Mouse (Mus musculus) G1E (cell line): ENCODE measurements around the gene Mettl17. TPM values are rescaled to one million over a fixed set of nuclear protein-coding genes. Genes with fewer than 3 reads are reported as not detected.

ENCODE experiments used
- ATAC-seq: 2 replicates; pipeline ENCODE4 v1.8.0; 2016; ENCODE audit warnings: mild to moderate bottlenecking; ENCODE audit not compliant: insufficient number of reproducible peaks, poor library complexity, low FRiP score, severe bottlenecking; ENCODE audit errors: extremely low read depth
- DNase-seq: peaks from one replicate; pipeline ENCODE4 v3.0.0; 2012; ENCODE audit warnings: low spot score
- H3K27me3 ChIP-seq: 2 replicates; pipeline ENCODE4 v1.6.1; 2012; ENCODE audit warnings: mild to moderate bottlenecking, low read length, inconsistent platforms; ENCODE audit not compliant: insufficient read depth
- H3K36me3 ChIP-seq: replicated peaks from 2 replicates; pipeline ENCODE3; 2012; ENCODE audit warnings: mild to moderate bottlenecking, inconsistent platforms
- H3K4me1 ChIP-seq: 2 replicates; pipeline ENCODE4 v1.6.1; 2012; ENCODE audit warnings: low read depth, low read length, inconsistent platforms, mixed read lengths; ENCODE audit not compliant: insufficient read depth
- H3K4me3 ChIP-seq: 2 replicates; pipeline ENCODE4 v1.5.1; 2012; ENCODE audit warnings: low read depth, mild to moderate bottlenecking, inconsistent platforms, low read length, moderate library complexity, mixed read lengths
- H3K9me3 ChIP-seq: replicated peaks from 2 replicates; pipeline ENCODE4 v1.6.1; 2012; ENCODE audit warnings: inconsistent platforms
- CTCF ChIP-seq: IDR thresholded peaks from 2 replicates; pipeline ENCODE4 v1.5.1; 2012; ENCODE audit warnings: low read depth, low read length, inconsistent platforms, mixed read lengths
- GATA1 ChIP-seq: IDR thresholded peaks from 2 replicates; pipeline ENCODE4 v1.6.1; 2012; ENCODE audit warnings: borderline replicate concordance, low read length, inconsistent platforms, mixed read lengths
- GATA2 ChIP-seq: IDR thresholded peaks from 2 replicates; pipeline ENCODE4 v1.6.1; 2012; ENCODE audit warnings: low read depth, low read length, inconsistent platforms, borderline replicate concordance
- POLR2AphosphoS5 ChIP-seq: IDR thresholded peaks from 2 replicates; pipeline ENCODE4 v1.6.1; 2012; ENCODE audit warnings: low read depth, low read length, inconsistent platforms; ENCODE audit not compliant: insufficient replicate concordance
- TAL1 ChIP-seq: conservative IDR thresholded peaks from 2 replicates; pipeline ENCODE4 v1.6.1; 2012; ENCODE audit warnings: low read depth, low read length, inconsistent platforms, mixed read lengths
- polyA plus RNA-seq: library from polyadenylated mRNA; stranded (reverse); fragments of >175 nt; gene quantifications from 2 replicates; pipeline ENCODE4 v1.2.3, GENCODE M21; 2012
- total RNA-seq, 2 experiments: library from RNA; stranded (forward) in 1 of 2; stranded (reverse) in 1 of 2; fragments of 200-1000 nt in 1 of 2; fragments of >200 nt in 1 of 2; fragmentation: Nextera tagmentation in 1 of 2; gene quantifications; 2 replicates each; pipeline ENCODE4 v1.2.3; 2014 to 2017

Mettl17 gene
- total and polyA plus RNA-seq, 3 experiments = 19.5 to 36.9 (median 23.2) TPM

- no peak overlapping the region for H3K4me3 ChIP-seq
- TF ChIP-seq GATA1 = no peak
- TF ChIP-seq GATA2 = no peak
- no peak for TF ChIP-seq CTCF
- no peak for TF ChIP-seq POLR2AphosphoS5
- TF ChIP-seq TAL1 = no peak
- H3K9me3 ChIP-seq = no peaks in the 10 kb centered on the region
- no peak for ATAC-seq
- DNase-seq = no peak
- H3K36me3 ChIP-seq = peaks cover 25% of the 10 kb centered on the region
- H3K4me1 ChIP-seq = peaks cover 13% of the 10 kb centered on the region
- peaks cover 9% of the 10 kb centered on the region for H3K27me3 ChIP-seq
These were observed 10.4 kb downstream of the Mettl17 start for GRCm38 (mm10) chr14:51895071-51895470.

- Histone ChIP-seq H3K4me3 (no peak overlapping the region), H3K27me3 (peaks cover 9% of the 10 kb centered on the region), H3K4me1 (peaks cover 13% of the 10 kb centered on the region), H3K9me3 (no peaks in the 10 kb centered on the region), H3K36me3 (peaks cover 15% of the 10 kb centered on the region)
- no peak for TF ChIP-seq GATA2
- no peak for TF ChIP-seq GATA1
- TF ChIP-seq CTCF = no peak
- no peak for TF ChIP-seq POLR2AphosphoS5
- no peak for TF ChIP-seq TAL1
- DNase-seq (no peak), ATAC-seq (no peak)
These were observed 11.4 kb downstream of the Mettl17 start for GRCm38 (mm10) chr14:51896019-51896418.

- no peak for DNase-seq
- H3K4me3 ChIP-seq = no peak overlapping the region
- H3K4me1 ChIP-seq = peaks cover 13% of the 10 kb centered on the region
- no peaks in the 10 kb centered on the region for H3K9me3 ChIP-seq
- H3K36me3 ChIP-seq = peaks cover 9% of the 10 kb centered on the region
- no peak for ATAC-seq
- peaks cover 10% of the 10 kb centered on the region for H3K27me3 ChIP-seq
- TF ChIP-seq CTCF (no peak), GATA1 (no peak), POLR2AphosphoS5 (no peak), TAL1 (no peak), GATA2 (no peak)
These were observed 12.0 kb downstream of the Mettl17 start for GRCm38 (mm10) chr14:51896539-51897170.

- DNase-seq = no peak
- Histone ChIP-seq H3K4me1 (peaks cover 8% of the 10 kb centered on the region; the same call in 1 of the 2 replicates), H3K27me3 (peaks cover 17% of the 10 kb centered on the region), H3K36me3 (no peaks in the 10 kb centered on the region), H3K4me3 (no peak overlapping the region), H3K9me3 (no peaks in the 10 kb centered on the region)
- TF ChIP-seq GATA2 (no peak), CTCF (no peak), TAL1 (no peak), GATA1 (no peak), POLR2AphosphoS5 (no peak)
- ATAC-seq = no peak
These were observed 14.7 kb downstream of the Mettl17 start for GRCm38 (mm10) chr14:51899351-51899750.

DNA sequence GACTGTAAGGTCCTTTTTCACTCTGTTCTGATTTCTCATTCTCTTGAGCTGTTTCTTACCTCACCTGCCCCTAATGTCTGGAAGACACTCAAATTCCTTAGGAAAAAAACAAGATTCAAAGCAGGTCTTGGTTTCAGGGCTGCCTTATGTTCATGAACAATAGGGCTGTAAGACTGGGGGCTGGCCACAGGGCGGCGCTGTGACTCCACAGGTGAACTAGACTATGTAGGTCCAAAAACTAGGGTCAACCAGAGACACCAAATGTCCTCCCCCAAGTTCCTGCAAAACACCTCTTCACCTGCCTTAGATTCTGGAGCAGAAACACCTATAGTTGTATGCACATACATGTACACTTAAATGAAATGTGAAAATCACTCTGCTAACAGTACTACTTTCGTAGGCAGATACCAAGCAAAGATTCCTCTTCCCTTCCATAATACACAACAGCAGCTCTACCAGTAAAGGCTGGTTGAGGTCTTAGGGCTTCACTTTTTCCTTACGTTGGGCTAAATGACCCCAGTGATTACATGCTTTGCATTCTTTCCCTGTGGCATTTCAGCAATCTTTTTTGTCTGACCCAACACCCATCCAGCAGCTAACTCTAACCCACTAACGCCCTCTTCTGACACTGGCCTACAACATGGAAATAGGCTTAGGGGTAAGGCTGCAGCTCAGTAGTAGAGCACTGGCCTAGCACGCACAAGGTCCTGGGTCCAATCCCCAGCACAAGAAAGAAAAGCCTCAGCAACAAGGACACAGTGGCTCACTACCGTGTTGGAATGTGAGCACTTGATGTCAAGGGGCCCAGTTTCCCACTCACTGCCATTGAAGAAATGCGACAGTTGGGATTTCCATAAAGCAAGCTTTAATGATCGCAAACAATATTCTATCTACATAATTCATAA, 18.4 kb downstream of the Mettl17 start:
- H3K9me3 ChIP-seq = no peaks in the 10 kb centered on the region
- DNase-seq = peak; percentile 11
- ATAC-seq = no peak; the same call in 1 of the 2 replicates

GRCm38 (mm10) chr14:51903782-51904181, 19.1 kb downstream of the Mettl17 start:
- TF ChIP-seq POLR2AphosphoS5 (no peak), GATA1 (no peak), TAL1 (no peak), CTCF (no peak), GATA2 (no peak)
- Histone ChIP-seq H3K27me3 (peaks cover 26% of the 10 kb centered on the region), H3K4me3 (no peak overlapping the region), H3K36me3 (no peaks in the 10 kb centered on the region), H3K9me3 (no peaks in the 10 kb centered on the region), H3K4me1 (peaks cover 9% of the 10 kb centered on the region; the same call in 1 of the 2 replicates)
- ATAC-seq (no peak), DNase-seq (no peak)

More for the DNA sequence above, 18.4 kb downstream of the Mettl17 start:
- Histone ChIP-seq H3K4me3 (no peak overlapping the region), H3K27me3 (peaks cover 26% of the 10 kb centered on the region), H3K36me3 (no peaks in the 10 kb centered on the region), H3K4me1 (peaks cover 9% of the 10 kb centered on the region; the same call in 1 of the 2 replicates)
- no peak for TF ChIP-seq GATA1
- TF ChIP-seq CTCF = peak; percentile 66
- no peak for TF ChIP-seq GATA2
- TF ChIP-seq TAL1 = no peak
